Comparison of ENCODE assay signal across 8 mouse cellular contexts in the genomic region with DNA sequence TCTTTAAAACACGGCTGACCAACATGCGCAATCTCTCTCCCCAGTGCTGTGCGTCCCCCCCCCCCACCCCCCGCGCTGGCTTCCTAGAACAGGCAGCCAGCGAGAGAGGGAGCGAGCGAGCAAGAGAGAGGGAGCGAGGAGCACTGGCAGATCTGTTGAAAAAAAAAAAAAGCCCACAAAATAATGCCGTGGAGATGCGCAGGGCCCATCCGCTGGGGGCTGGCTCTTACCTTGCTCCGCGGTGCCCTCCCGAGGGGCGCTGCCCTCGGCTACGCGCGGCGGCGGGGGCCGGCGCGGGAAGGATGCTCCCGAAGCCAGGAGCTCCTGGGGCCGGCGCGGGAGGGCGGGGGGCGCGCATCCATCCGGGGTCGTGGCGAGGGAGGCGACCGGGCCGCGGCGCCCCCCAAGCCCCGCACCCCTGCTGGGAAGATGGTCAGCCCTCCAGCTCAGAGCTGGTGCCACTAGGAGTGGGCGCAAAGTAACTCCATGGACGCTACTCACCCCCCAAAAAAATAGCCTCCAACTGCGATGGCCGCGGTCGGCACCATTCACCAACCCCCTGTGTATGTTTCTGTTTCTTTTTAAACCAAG. TPM values are rescaled to one million over a fixed set of nuclear protein-coding genes. Genes with fewer than 3 reads are reported as not detected.
DNase-seq lines count a peak whose midpoint lies in the region; ATAC-seq and TF ChIP-seq lines count a peak whose summit lies in the region.

A gene (minus strand): TSS at position 573 of the 591 bp plus-strand sequence.

- no peak for ATAC-seq in heart, embryonic 14.5 days (ENCODE audit: insufficient number of reproducible peaks, insufficient read depth, low FRiP score, low read depth)
- no peak for ATAC-seq in kidney, postnatal 0 days (replicated peaks; ENCODE audit: low FRiP score, low read depth)
- 0 out of 2 replicates have a peak, but pooled peaks have one; percentile 27 for ATAC-seq in liver, embryonic 12.5 days

- peak within 1 kb of the TSS; percentile 99 for H3K4me2 ChIP-seq in heart, embryonic 14.5 days (ENCODE audit: low read length)
- H3K4me2 ChIP-seq in kidney, postnatal 0 days (ENCODE audit: low read length) = peak within 1 kb of the TSS; percentile 99
- peak within 1 kb of the TSS; percentile 98 for H3K4me2 ChIP-seq in liver, embryonic 12.5 days

- H3K4me3 ChIP-seq in embryonic fibroblast, embryonic 13.5 days (ENCODE audit: insufficient read depth, low read length) = peak within 1 kb of the TSS; percentile 52
- peak within 1 kb of the TSS; percentile 65 to 75 for H3K4me3 ChIP-seq in heart, embryonic 14.5 days (ENCODE audit: control insufficient read depth in 1 of 2, insufficient read depth in 1 of 2, low read depth in 1 of 2, low read length in 2 of 2)
- H3K4me3 ChIP-seq in kidney, postnatal 0 days (replicated peaks; ENCODE audit: low read depth, low read length) = peak within 1 kb of the TSS; percentile 80
- peak within 1 kb of the TSS; percentile 76 for H3K4me3 ChIP-seq in liver, embryonic 12.5 days

- DNase-seq in 416B (ENCODE audit: low read depth) = peak; percentile 79
- peak; percentile 62 for DNase-seq in adrenal gland, postnatal 10 days
- DNase-seq in kidney, postnatal 0 days (ENCODE audit: low spot score) = peak; percentile 79
- peak; percentile 78 for DNase-seq in naive thymus-derived CD4-positive, alpha-beta T cell, adult 2 months (ENCODE audit: low read depth)
- peak; percentile 65 for DNase-seq in splenic B cell, adult 2 months (ENCODE audit: low read depth, low spot score)

- WGBS in heart, embryonic 14.5 days = under 1% methylated on average over 40 of the region's 47 CpGs
- 0% methylated on average over 35 of the region's 47 CpGs for WGBS in kidney, postnatal 0 days
- WGBS in liver, embryonic 12.5 days (ENCODE audit: insufficient replicate concordance) = under 1% methylated on average over 47 of the region's 47 CpGs

- TF ChIP-seq CTCF in embryonic fibroblast, embryonic 13.5 days (IDR thresholded peaks at IDR 0.05; ENCODE audit: borderline replicate concordance, insufficient read depth, low read length) = no peak
- TF ChIP-seq CTCF in kidney, postnatal 0 days (IDR thresholded peaks at IDR 0.05; ENCODE audit: low read depth) = no peak

- no peaks in the 10 kb centered on the region for H3K9me3 ChIP-seq in heart, embryonic 14.5 days (ENCODE audit: control insufficient read depth, low read length)
- H3K9me3 ChIP-seq in kidney, postnatal 0 days (replicated peaks; ENCODE audit: low read length) = no peaks in the 10 kb centered on the region
- no peaks in the 10 kb centered on the region for H3K9me3 ChIP-seq in liver, embryonic 12.5 days (replicated peaks)

- H3K27ac ChIP-seq in embryonic fibroblast, embryonic 13.5 days (ENCODE audit: insufficient read depth, low read length) = peak within 1 kb of the TSS; percentile 73
- H3K27ac ChIP-seq in heart, embryonic 14.5 days (replicated peaks in 1 of 2; ENCODE audit: control insufficient read depth in 1 of 2, insufficient read depth in 1 of 2, low read depth in 2 of 2, low read length in 2 of 2) = peak within 1 kb of the TSS; percentile 28 to 70; a peak in 2 of 4 replicates
- peak within 1 kb of the TSS; percentile 91 for H3K27ac ChIP-seq in kidney, postnatal 0 days
- peak within 1 kb of the TSS; percentile 74 for H3K27ac ChIP-seq in liver, embryonic 12.5 days

- TF ChIP-seq POLR2A in embryonic fibroblast, embryonic 13.5 days (IDR thresholded peaks at IDR 0.05; ENCODE audit: low read depth, low read length) = peak; percentile 33

- no peaks in the 10 kb centered on the region for H3K4me1 ChIP-seq in embryonic fibroblast, embryonic 13.5 days (ENCODE audit: control insufficient read depth, insufficient read depth, low read length)
- H3K4me1 ChIP-seq in heart, embryonic 14.5 days (ENCODE audit: control insufficient read depth in 2 of 2, insufficient read depth in 2 of 2, low read length in 2 of 2) = peaks cover 2 to 10% of the 10 kb centered on the region in 2 experiments; a peak in 3 of 4 replicates
- peaks cover 18% of the 10 kb centered on the region for H3K4me1 ChIP-seq in kidney, postnatal 0 days (replicated peaks; ENCODE audit: insufficient read depth, low read length)
- peaks cover 32% of the 10 kb centered on the region for H3K4me1 ChIP-seq in liver, embryonic 12.5 days

- no peaks in the 10 kb centered on the region for H3K36me3 ChIP-seq in heart, embryonic 14.5 days (ENCODE audit: control insufficient read depth, insufficient read depth, low read length)
- H3K36me3 ChIP-seq in kidney, postnatal 0 days (ENCODE audit: insufficient read depth, low read length) = no peaks in the 10 kb centered on the region
- no peaks in the 10 kb centered on the region for H3K36me3 ChIP-seq in liver, embryonic 12.5 days
- H3K36me3 ChIP-seq in splenic B cell, adult 2 months (ENCODE audit: control insufficient read depth, insufficient read depth, low read length, poor library complexity, severe bottlenecking) = no peaks in the 10 kb centered on the region

- peak within 1 kb of the TSS; percentile 80 for H3K9ac ChIP-seq in heart, embryonic 14.5 days (ENCODE audit: low read length)
- H3K9ac ChIP-seq in kidney, postnatal 0 days (ENCODE audit: low read depth, low read length) = peak within 1 kb of the TSS; percentile 79
- H3K9ac ChIP-seq in liver, embryonic 12.5 days = peak within 1 kb of the TSS; percentile 76

- no peaks in the 10 kb centered on the region for H3K27me3 ChIP-seq in heart, embryonic 14.5 days (ENCODE audit: control insufficient read depth, insufficient read depth, low read length)
- no peaks in the 10 kb centered on the region for H3K27me3 ChIP-seq in kidney, postnatal 0 days (ENCODE audit: insufficient read depth, low read length)
- H3K27me3 ChIP-seq in liver, embryonic 12.5 days (replicated peaks) = peaks cover 66% of the 10 kb centered on the region
- H3K27me3 ChIP-seq in splenic B cell, adult 2 months (ENCODE audit: control insufficient read depth, insufficient read depth, low read length, poor library complexity, severe bottlenecking) = no peaks in the 10 kb centered on the region

RNA-seq across cellular contexts. Expression of the gene that starts here (rescaled TPM):
- 10 to 100 TPM; 10.7 to 11.4 TPM for total RNA-seq in adrenal gland, postnatal 10 days (2021)
- polyA plus RNA-seq in embryonic fibroblast, embryonic 13.5 days (2011; ENCODE audit: insufficient read length, low read depth, missing spikeins) = 3.7 and 5.8 TPM in 2 replicates
- 0.43 and 0.61 TPM in 2 replicates for polyA plus RNA-seq in heart, embryonic 14.5 days (2014; fragmentation: Nextera tagmentation; extraction: Ambion mirVana)
- 1.0 and 1.2 TPM in 2 replicates for polyA plus RNA-seq in kidney, postnatal 0 days (2015; fragmentation: Nextera tagmentation; extraction: Ambion mirVana)
- 0.92 and 0.95 TPM in 2 replicates for polyA plus RNA-seq in liver, embryonic 12.5 days (2016; fragmentation: Nextera tagmentation; extraction: Ambion mirVana)

Comparison
In these comparisons a context has a peak if more than half of its experiments do, and no peak if none do; other contexts are left out.
1. Peak in ATAC-seq, H3K4me3 ChIP-seq, H3K27ac ChIP-seq, H3K9ac ChIP-seq and H3K4me2 ChIP-seq in liver, embryonic 12.5 days; RNA of the gene not detected or under 1 TPM.